Mouse (Mus musculus) bone marrow, adult 2 months (tissue): ENCODE results near the gene Papola.

ENCODE experiments used
- CTCF ChIP-seq: fragments of 200-500 bp; IDR thresholded peaks from 2 replicates; pipeline ENCODE4 v1.5.1; 2011; ENCODE audit warnings: low read length, control low read depth; ENCODE audit not compliant: control insufficient read depth, insufficient read depth
- POLR2A ChIP-seq: fragments of 200-500 bp; IDR thresholded peaks from 2 replicates; pipeline ENCODE4 v1.6.1; 2011; ENCODE audit warnings: low read depth, mild to moderate bottlenecking, control low read depth, low read length, borderline replicate concordance; ENCODE audit not compliant: control insufficient read depth

GRCm38 (mm10) chr12:105806205-105806604 is 21.7 kb downstream of the Papola start:
- no peak for TF ChIP-seq POLR2A
- TF ChIP-seq CTCF, result no peak
